In genomic region chr10:112315136-112315535, GRCm38 (mm10) we compare ENCODE assay signal across 11 mouse cellular contexts. TPM values are rescaled to one million over a fixed set of nuclear protein-coding genes. Genes with fewer than 3 reads are reported as not detected.
DNase-seq lines count a peak whose midpoint lies in the region; TF ChIP-seq lines count a peak whose summit lies in the region.
"Had no signal": no experiment of that assay in that cellular context is flagged by ENCODE, and none has a peak within 500 bp of the region (broad histone marks: within the 10 kb centered on the region; RNA-seq: fewer than 3 reads in every experiment).

No protein-coding gene starts in this region.

- DNase-seq in left cerebral cortex, adult 18-20 months (ENCODE audit: low spot score in 2 of 2) = peak; percentile 16 to 31
- no peak for DNase-seq in left cerebral cortex, adult 11 months (ENCODE audit: low spot score)
- DNase-seq in embryo, embryonic 11 days = peak; percentile 62
- peak; percentile 16 to 35 for DNase-seq in layer of hippocampus, adult 2 months (ENCODE audit: low spot score in 2 of 2)
- DNase-seq in retina, embryonic 14.5 days (ENCODE audit: low spot score) = peak; percentile 30
- DNase-seq in kidney, postnatal 10 days = no peak
- DNase-seq in lung, postnatal 25 days (ENCODE audit: low spot score) = no peak
- DNase-seq: cerebellum, adult 8-10 months; kidney, adult 2 months; thymus, adult 18-20 months had no signal

- TF ChIP-seq CTCF in layer of hippocampus, adult 2 months (conservative IDR thresholded peaks at IDR 0.05) = no peak

- H3K4me3 ChIP-seq in layer of hippocampus, adult 2 months = no peak overlapping the region; the same call in 1 of the 2 replicates
- H3K4me3 ChIP-seq: liver, embryonic 15.5 days had no signal

- peak overlapping the region; percentile 65 for H3K27ac ChIP-seq in layer of hippocampus, adult 2 months
- H3K27ac ChIP-seq: liver, embryonic 15.5 days had no signal

RNA-seq across cellular contexts. Expression of gene Kcnc2, which starts 44.2 kb away (rescaled TPM):
- 10 to 100 TPM; 89.9 to 95.7 TPM for total RNA-seq in left cerebral cortex, adult 18-20 months (2021)
- total RNA-seq in layer of hippocampus, adult 2 months (2021) = 10 to 100 TPM; 80.7 to 83.5 TPM

Comparison
In these comparisons a context has a peak if more than half of its experiments do, and no peak if none do; other contexts are left out.
1. DNase-seq: peak in left cerebral cortex, adult 18-20 months (2 of 2), embryo, embryonic 11 days (single experiment), layer of hippocampus, adult 2 months (2 of 2) and retina, embryonic 14.5 days (single experiment); none in left cerebral cortex, adult 11 months (single experiment), kidney, postnatal 10 days (single experiment) and lung, postnatal 25 days (single experiment).